Mouse (Mus musculus): ENCODE measurements around the gene Cd9. TPM values are rescaled to one million over a fixed set of nuclear protein-coding genes. Genes with fewer than 3 reads are reported as not detected.

The Cd9 gene
- polyA plus RNA-seq, 1 experiment from 2014 or later: 38.2 TPM

- H3K4me1 ChIP-seq: peaks cover 39% of the 10 kb centered on the region
- peak overlapping the region; percentile 44 for H3K4me3 ChIP-seq
- WGBS: 39% methylated on average over 3 of the region's 3 CpGs
- DNase-seq (ENCODE audit: extremely low spot score, low spot score): no peak
- H3K27ac ChIP-seq: no peak overlapping the region
- no peaks in the 10 kb centered on the region for H3K9me3 ChIP-seq
- no peaks in the 10 kb centered on the region for H3K36me3 ChIP-seq (replicated peaks)
- H3K27me3 ChIP-seq (ENCODE audit: poor library complexity, severe bottlenecking): peaks cover 20% of the 10 kb centered on the region
These were observed 71.5 kb downstream of the Cd9 start for GRCm38 (mm10) chr6:125423099-125423498.

- Histone ChIP-seq H3K36me3 (replicated peaks) (no peaks in the 10 kb centered on the region), H3K4me3 (peak overlapping the region; percentile 44), H3K27me3 (ENCODE audit: poor library complexity, severe bottlenecking) (peaks cover 25% of the 10 kb centered on the region), H3K27ac (peak overlapping the region; percentile 56; the same call in 1 of the 2 replicates), H3K9me3 (no peaks in the 10 kb centered on the region), H3K4me1 (peaks cover 37% of the 10 kb centered on the region)
- DNase-seq (ENCODE audit: extremely low spot score, low spot score): peak; percentile 76
- WGBS: 33% methylated on average over 19 of the region's 20 CpGs
These were observed 72.4 kb downstream of the Cd9 start for GRCm38 (mm10) chr6:125422051-125422822.

GRCm38 (mm10) chr6:125420458-125421063 lies 74.0 kb downstream of the Cd9 start:
- Histone ChIP-seq H3K36me3 (replicated peaks) (no peaks in the 10 kb centered on the region), H3K4me1 (peaks cover 25% of the 10 kb centered on the region), H3K4me3 (no peak overlapping the region), H3K9me3 (no peaks in the 10 kb centered on the region), H3K27me3 (ENCODE audit: poor library complexity, severe bottlenecking) (peaks cover 25% of the 10 kb centered on the region), H3K27ac (no peak overlapping the region)
- no peak for DNase-seq (ENCODE audit: extremely low spot score, low spot score)
- 83% methylated on average over 16 of the region's 16 CpGs for whole genome bisulfite sequencing

GRCm38 (mm10) chr6:125418744-125419143 lies 75.8 kb downstream of the Cd9 start:
- Histone ChIP-seq H3K4me3 (no peak overlapping the region), H3K4me1 (peaks cover 17% of the 10 kb centered on the region), H3K27me3 (ENCODE audit: poor library complexity, severe bottlenecking) (peaks cover 19% of the 10 kb centered on the region), H3K27ac (no peak overlapping the region), H3K9me3 (no peaks in the 10 kb centered on the region), H3K36me3 (replicated peaks) (no peaks in the 10 kb centered on the region)
- WGBS: 14% methylated on average over 9 of the region's 9 CpGs
- DNase-seq (ENCODE audit: extremely low spot score, low spot score): peak; percentile 79

GRCm38 (mm10) chr6:125413326-125413725 lies 81.3 kb downstream of the Cd9 start:
- H3K9me3 ChIP-seq: no peaks in the 10 kb centered on the region
- H3K27me3 ChIP-seq (ENCODE audit: poor library complexity, severe bottlenecking): peaks cover 7% of the 10 kb centered on the region
- H3K36me3 ChIP-seq (replicated peaks): no peaks in the 10 kb centered on the region
- WGBS: 87% methylated on average over 9 of the region's 9 CpGs
- no peak for DNase-seq (ENCODE audit: extremely low spot score, low spot score)
- H3K27ac ChIP-seq: no peak overlapping the region
- no peak overlapping the region for H3K4me3 ChIP-seq
- H3K4me1 ChIP-seq: no peaks in the 10 kb centered on the region

- no peak for DNase-seq (ENCODE audit: extremely low spot score, low spot score)
- H3K4me3 ChIP-seq: no peak overlapping the region
- H3K36me3 ChIP-seq (replicated peaks): no peaks in the 10 kb centered on the region
- H3K9me3 ChIP-seq: no peaks in the 10 kb centered on the region
- 89% methylated on average over 6 of the region's 6 CpGs for WGBS
- no peaks in the 10 kb centered on the region for H3K4me1 ChIP-seq
- H3K27ac ChIP-seq: no peak overlapping the region
- no peaks in the 10 kb centered on the region for H3K27me3 ChIP-seq (ENCODE audit: poor library complexity, severe bottlenecking)
These were observed 82.9 kb downstream of the Cd9 start for GRCm38 (mm10) chr6:125411661-125412060.

GRCm38 (mm10) chr6:125410995-125411547 lies 83.5 kb downstream of the Cd9 start:
- WGBS: 68% methylated on average over 8 of the region's 8 CpGs
- no peaks in the 10 kb centered on the region for H3K27me3 ChIP-seq (ENCODE audit: poor library complexity, severe bottlenecking)
- no peak for DNase-seq (ENCODE audit: extremely low spot score, low spot score)

GRCm38 (mm10) chr6:125410551-125410950 lies 84.0 kb downstream of the Cd9 start:
- Histone ChIP-seq H3K27ac (no peak overlapping the region), H3K36me3 (replicated peaks) (no peaks in the 10 kb centered on the region), H3K4me1 (peaks cover 3% of the 10 kb centered on the region; the same call in 1 of the 2 replicates), H3K9me3 (no peaks in the 10 kb centered on the region), H3K27me3 (ENCODE audit: poor library complexity, severe bottlenecking) (no peaks in the 10 kb centered on the region), H3K4me3 (no peak overlapping the region)
- 81% methylated on average over 11 of the region's 11 CpGs for WGBS
- no peak for DNase-seq (ENCODE audit: extremely low spot score, low spot score)

More at GRCm38 (mm10) chr6:125410995-125411547, 83.5 kb downstream of the Cd9 start:
- Histone ChIP-seq H3K4me3 (no peak overlapping the region), H3K36me3 (replicated peaks) (no peaks in the 10 kb centered on the region), H3K27ac (no peak overlapping the region), H3K9me3 (no peaks in the 10 kb centered on the region), H3K4me1 (no peaks in the 10 kb centered on the region)

Other genes with a start within 250 kb of the Cd9 start
- gene Tuba3a, start 208.7 kb downstream of the Cd9 start, polyA plus RNA-seq (2016; fragmentation: Nextera tagmentation; extraction: Ambion mirVana): 0.12 TPM in 1 of 2 replicates, not detected in the other
- 16.1 and 17.2 TPM in 2 replicates for gene Ltbr, start 180.9 kb downstream of the Cd9 start, polyA plus RNA-seq (2016; fragmentation: Nextera tagmentation; extraction: Ambion mirVana)
- gene Scnn1a, start 174.1 kb downstream of the Cd9 start, polyA plus RNA-seq (2016; fragmentation: Nextera tagmentation; extraction: Ambion mirVana): 0.20 and 0.30 TPM in 2 replicates
- gene Tnfrsf1a, start 145.4 kb downstream of the Cd9 start, polyA plus RNA-seq (2016; fragmentation: Nextera tagmentation; extraction: Ambion mirVana): 24.1 and 24.4 TPM in 2 replicates
- 0.07 TPM in 2 replicates for gene Plekhg6, start 114.0 kb downstream of the Cd9 start, polyA plus RNA-seq (2016; fragmentation: Nextera tagmentation; extraction: Ambion mirVana)
- 4.1 and 5.9 TPM in 2 replicates for gene Vwf, start 52.0 kb upstream of the Cd9 start, polyA plus RNA-seq (2016; fragmentation: Nextera tagmentation; extraction: Ambion mirVana)
- 0.12 and 0.23 TPM in 2 replicates for gene Ano2, start 195.6 kb upstream of the Cd9 start, polyA plus RNA-seq (2016; fragmentation: Nextera tagmentation; extraction: Ambion mirVana)

Measured in forebrain, embryonic 10.5 days (tissue).